ENCODE assay signal across 16 mouse cellular contexts in genomic region chr10:89437996-89438395, GRCm38 (mm10). TPM values are rescaled to one million over a fixed set of nuclear protein-coding genes. Genes with fewer than 3 reads are reported as not detected.
DNase-seq lines count a peak whose midpoint lies in the region; ATAC-seq lines count a peak whose summit lies in the region.
"Had no signal": no experiment of that assay in that cellular context is flagged by ENCODE, and none has a peak within 500 bp of the region (broad histone marks: within the 10 kb centered on the region; RNA-seq: fewer than 3 reads in every experiment).

No protein-coding gene starts in this region.

- intact Hi-C loops in heart, postnatal 14 days (cut with DNase I) = no loop called here

- DNase-seq in cerebellum, postnatal 25 days = peak; percentile 24 to 41
- DNase-seq in cerebellum, adult 8-10 months = no peak
- no peak for DNase-seq in heart, embryonic 10.5 days (ENCODE audit: low spot score)
- DNase-seq in heart, adult 8-10 months (ENCODE audit: low spot score) = no peak
- DNase-seq in heart, postnatal 14 days = peak; percentile 23 to 34
- DNase-seq: kidney, adult 8-10 months; kidney, postnatal 36 days; liver, embryonic 13.5 days; thymus, postnatal 4 days had no signal

- H3K27me3 ChIP-seq in heart, embryonic 10.5 days (ENCODE audit: insufficient read depth, poor library complexity, severe bottlenecking) = no peaks in the 10 kb centered on the region
- H3K27me3 ChIP-seq in heart, embryonic 13.5 days (replicated peaks) = no peaks in the 10 kb centered on the region
- H3K27me3 ChIP-seq: liver, embryonic 13.5 days; megakaryocyte, embryonic 14.5 days had no signal

- ATAC-seq in heart, embryonic 13.5 days (ENCODE audit: extremely low read depth, insufficient number of reproducible peaks, low FRiP score, low TSS enrichment) = no peak
- no peak for ATAC-seq in megakaryocyte, adult 5-6 weeks (ENCODE audit: poor library complexity, severe bottlenecking)
- ATAC-seq: hindbrain, embryonic 16.5 days; lung, postnatal 0 days; midbrain, embryonic 16.5 days had no signal

- H3K9ac ChIP-seq in heart, embryonic 13.5 days = peak overlapping the region; percentile 59; the same call in 1 of the 2 replicates
- H3K9ac ChIP-seq: liver, embryonic 13.5 days had no signal

- no peaks in the 10 kb centered on the region for H3K9me3 ChIP-seq in heart, embryonic 10.5 days
- peaks cover 4% of the 10 kb centered on the region; the same call in 1 of the 2 replicates for H3K9me3 ChIP-seq in heart, embryonic 13.5 days
- H3K9me3 ChIP-seq: liver, embryonic 13.5 days had no signal

- peak overlapping the region; percentile 52; the same call in 1 of the 2 replicates for H3K27ac ChIP-seq in heart, embryonic 10.5 days
- peak overlapping the region; percentile 60 for H3K27ac ChIP-seq in heart, embryonic 13.5 days (replicated peaks)
- H3K27ac ChIP-seq: heart, adult 2 months; liver, embryonic 13.5 days had no signal

- H3K4me1 ChIP-seq in heart, embryonic 10.5 days = peaks cover 25% of the 10 kb centered on the region
- peaks cover 52% of the 10 kb centered on the region for H3K4me1 ChIP-seq in heart, embryonic 13.5 days

- H3K4me2 ChIP-seq in heart, embryonic 13.5 days = peak overlapping the region; percentile 47
- H3K4me2 ChIP-seq: liver, embryonic 13.5 days had no signal

- no peak overlapping the region for H3K4me3 ChIP-seq in heart, embryonic 10.5 days
- H3K4me3 ChIP-seq in heart, embryonic 13.5 days = no peak overlapping the region
- H3K4me3 ChIP-seq: heart, adult 2 months; liver, embryonic 13.5 days; megakaryocyte, embryonic 14.5 days had no signal

- H3K36me3 ChIP-seq in heart, embryonic 10.5 days = peaks cover 22% of the 10 kb centered on the region
- peaks cover 46% of the 10 kb centered on the region for H3K36me3 ChIP-seq in heart, embryonic 13.5 days

- WGBS in heart, embryonic 10.5 days = 75% methylated on average over 12 of the region's 12 CpGs
- 58% methylated on average over 12 of the region's 12 CpGs for WGBS in heart, embryonic 13.5 days

RNA-seq across cellular contexts. Expression of gene Gas2l3, which starts 5.8 kb away (rescaled TPM):
- 12.1 and 21.9 TPM in 2 replicates for polyA plus RNA-seq in heart, embryonic 10.5 days (2016; fragmentation: Nextera tagmentation; extraction: Ambion mirVana)
- 1 to 10 TPM; 2.7 to 4.2 (median 3.2) TPM for total RNA-seq in heart, adult 8-10 months (2022)
- polyA plus RNA-seq in heart, embryonic 13.5 days (2015; fragmentation: Nextera tagmentation; extraction: Ambion mirVana) = 16.8 and 23.2 TPM in 2 replicates
- 1 to 10 TPM; 3.5 to 5.5 TPM for total RNA-seq in heart, postnatal 14 days (2021)
- total RNA-seq in megakaryocyte, adult 5-6 weeks (2015) = 24.4 and 26.2 TPM in 2 replicates
- 31.9 and 41.4 TPM in 2 replicates for total RNA-seq in megakaryocyte, adult 5-6 weeks (2017)

Comparison
In these comparisons a context has a peak if more than half of its experiments do, and no peak if none do; other contexts are left out.
1. DNase-seq: peak in cerebellum, postnatal 25 days (2 of 2) and heart, postnatal 14 days (2 of 2); none in cerebellum, adult 8-10 months (single experiment), heart, embryonic 10.5 days (single experiment) and heart, adult 8-10 months (single experiment).